Mouse (Mus musculus) urinary bladder, adult 18-20 months (tissue): ENCODE data around the gene Dpp8.
"Not testable (repeated sequence)": the region's sequence is repeated elsewhere in the genome, so short reads cannot be mapped to it uniquely, and the experiment has no call there.

ENCODE experiments used
- DNase-seq, 2 experiments: peaks; one replicate each; pipeline ENCODE4 v3.0.0; 2022; ENCODE audit warnings: low spot score in 2 of 2, mixed read lengths in 2 of 2

Dpp8 gene

GRCm38 (mm10) chr9:65032269-65033108 is at the start of gene Dpp8:
TSS of gene Dpp8 (plus strand) at chr9:65032414.
- DNase-seq: peak; percentile 89 to 90

GRCm38 (mm10) chr9:64985037-64985794 is 47.0 kb upstream of the Dpp8 start:
- DNase-seq: peak; percentile 11 to 13

- DNase-seq: no peak
These were observed 46.4 kb upstream of the Dpp8 start for GRCm38 (mm10) chr9:64985807-64986206.

- DNase-seq: no peak
These were observed 44.6 kb upstream of the Dpp8 start for GRCm38 (mm10) chr9:64987651-64988050.

GRCm38 (mm10) chr9:64988443-64988842 is 43.8 kb upstream of the Dpp8 start:
- DNase-seq: no peak

GRCm38 (mm10) chr9:64990291-64990690 is 41.9 kb upstream of the Dpp8 start:
- DNase-seq: no peak

- not testable (repeated sequence) for DNase-seq
These were observed 36.8 kb upstream of the Dpp8 start for GRCm38 (mm10) chr9:64995464-64995863.

GRCm38 (mm10) chr9:65001481-65001880 is 30.7 kb upstream of the Dpp8 start:
- no peak for DNase-seq

GRCm38 (mm10) chr9:65005737-65006136 is 26.5 kb upstream of the Dpp8 start:
- no peak for DNase-seq

GRCm38 (mm10) chr9:65010632-65011031 is 21.6 kb upstream of the Dpp8 start:
- no peak for DNase-seq

GRCm38 (mm10) chr9:65011304-65011703 is 20.9 kb upstream of the Dpp8 start:
- DNase-seq: no peak

- no peak for DNase-seq
These were observed 16.6 kb upstream of the Dpp8 start for GRCm38 (mm10) chr9:65015461-65016222.

- DNase-seq: no peak
These were observed 15.8 kb upstream of the Dpp8 start for GRCm38 (mm10) chr9:65016241-65016977.

- DNase-seq: no peak
These were observed 15.0 kb upstream of the Dpp8 start for GRCm38 (mm10) chr9:65016978-65017827.

- no peak for DNase-seq
These were observed 14.3 kb upstream of the Dpp8 start for GRCm38 (mm10) chr9:65017896-65018295.

- no peak for DNase-seq
These were observed 13.6 kb upstream of the Dpp8 start for GRCm38 (mm10) chr9:65018588-65019121.

GRCm38 (mm10) chr9:65019146-65019545 is 13.1 kb upstream of the Dpp8 start:
- DNase-seq: no peak

- DNase-seq: no peak
These were observed 12.1 kb upstream of the Dpp8 start for GRCm38 (mm10) chr9:65020128-65020527.

- peak; percentile 78 to 85 for DNase-seq
These were observed 11.0 kb upstream of the Dpp8 start, which contains the start of gene Hacd3 for GRCm38 (mm10) chr9:65020991-65021886. TSS of gene Hacd3 (minus strand) at chr9:65021693.
